Mouse (Mus musculus) embryonic fibroblast, embryonic 13.5 days (primary cell): ENCODE results near the gene Mtcl1.

Source experiments
- CTCF ChIP-seq: IDR thresholded peaks from 2 replicates; pipeline ENCODE4 v1.5.1; 2011; ENCODE audit warnings: mild to moderate bottlenecking, control low read depth, low read length, moderate library complexity, borderline replicate concordance; ENCODE audit not compliant: insufficient read depth
- POLR2A ChIP-seq: IDR thresholded peaks from 2 replicates; pipeline ENCODE4 v1.6.1; 2011; ENCODE audit warnings: low read depth, mild to moderate bottlenecking, control low read depth, low read length, moderate library complexity

- TF ChIP-seq CTCF (no peak), POLR2A (no peak)
These were observed 128.7 kb downstream of the Mtcl1 start for GRCm38 (mm10) chr17:66320716-66321372.
